14 mouse cellular contexts compared by ENCODE assay signal in the genomic region with DNA sequence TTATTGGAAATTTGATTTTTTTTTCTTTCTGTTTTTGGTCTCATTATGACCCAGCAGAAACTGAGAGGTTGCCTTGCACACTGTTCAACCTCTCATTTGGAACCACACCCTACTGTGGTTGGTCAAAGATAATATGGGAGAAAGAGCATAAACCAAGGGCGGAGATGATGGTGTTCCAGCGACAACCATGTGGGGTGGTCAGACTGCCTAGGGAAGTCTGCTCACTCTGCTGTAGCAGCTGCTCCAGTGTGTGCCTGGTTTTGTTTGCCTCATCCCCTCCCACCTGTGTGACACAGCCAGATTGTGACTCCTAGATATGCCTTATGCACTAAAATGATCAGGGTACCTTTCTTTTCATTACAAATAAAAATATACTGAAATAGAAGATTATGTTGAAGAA.
"Had no signal": no experiment of that assay in that cellular context is flagged by ENCODE, and none has a peak within 500 bp of the region (broad histone marks: within the 10 kb centered on the region; RNA-seq: fewer than 3 reads in every experiment).

No protein-coding gene starts in this region.

- H3K27ac ChIP-seq: kidney, embryonic 15.5 days; limb, embryonic 15.5 days; midbrain, embryonic 10.5 days; midbrain, embryonic 15.5 days; neural tube, embryonic 12.5 days; stomach, embryonic 15.5 days had no signal

- H3K9ac ChIP-seq: kidney, embryonic 15.5 days; limb, embryonic 15.5 days; midbrain, embryonic 15.5 days; neural tube, embryonic 12.5 days; stomach, embryonic 15.5 days had no signal

- H3K9me3 ChIP-seq: kidney, embryonic 15.5 days; limb, embryonic 15.5 days; midbrain, embryonic 10.5 days; midbrain, embryonic 15.5 days; neural tube, embryonic 12.5 days; stomach, embryonic 15.5 days had no signal

- H3K27me3 ChIP-seq: kidney, embryonic 15.5 days; limb, embryonic 15.5 days; midbrain, embryonic 15.5 days; neural tube, embryonic 12.5 days; stomach, embryonic 15.5 days had no signal

- H3K36me3 ChIP-seq: kidney, embryonic 15.5 days; limb, embryonic 15.5 days; midbrain, embryonic 10.5 days; midbrain, embryonic 15.5 days; neural tube, embryonic 12.5 days; stomach, embryonic 15.5 days had no signal

- ATAC-seq: midbrain, embryonic 15.5 days had no signal

- H3K4me3 ChIP-seq: kidney, embryonic 15.5 days; limb, embryonic 15.5 days; midbrain, embryonic 10.5 days; midbrain, embryonic 15.5 days; neural tube, embryonic 12.5 days; stomach, embryonic 15.5 days had no signal

- H3K4me2 ChIP-seq: kidney, embryonic 15.5 days; limb, embryonic 15.5 days; midbrain, embryonic 15.5 days; neural tube, embryonic 12.5 days; stomach, embryonic 15.5 days had no signal

- H3K4me1 ChIP-seq: kidney, embryonic 15.5 days; limb, embryonic 15.5 days; midbrain, embryonic 10.5 days; midbrain, embryonic 15.5 days; neural tube, embryonic 12.5 days; stomach, embryonic 15.5 days had no signal

- DNase-seq: kidney, adult 2 months; kidney, postnatal 14 days; layer of hippocampus, postnatal 36 days; lung, adult 18-20 months; right cerebral cortex, postnatal 4 days; spleen, adult 18-20 months; thymus, adult 2 months; thymus, postnatal 4 days had no signal
